Mouse (Mus musculus) spleen, postnatal 4 days (tissue): ENCODE data around the gene Gabbr2.

ENCODE experiments used
- DNase-seq, 2 experiments: peaks; one replicate each; pipeline ENCODE4 v3.0.0; 2022; ENCODE audit warnings: low spot score in 2 of 2

The Gabbr2 gene

DNA sequence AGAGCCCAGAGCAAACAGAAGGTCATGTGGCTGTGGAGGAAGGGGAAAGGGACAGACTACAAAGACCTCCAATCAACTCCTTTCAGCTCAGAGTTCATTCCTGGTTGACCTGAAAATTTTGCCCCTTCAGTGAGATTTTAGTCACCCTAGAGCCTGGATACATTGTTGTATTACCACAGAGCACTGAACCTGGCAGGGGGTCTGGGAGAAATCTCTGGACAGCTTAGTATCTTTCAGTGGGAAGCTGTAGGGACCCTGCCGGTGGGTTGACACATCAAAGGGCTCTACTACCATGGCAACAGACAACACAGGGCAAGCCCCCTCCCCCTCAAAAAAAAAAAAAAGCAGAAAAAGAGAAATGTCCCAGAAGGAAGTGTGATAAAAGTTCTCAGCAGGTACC lies 275.3 kb downstream of the Gabbr2 start:
- no peak for DNase-seq

DNA sequence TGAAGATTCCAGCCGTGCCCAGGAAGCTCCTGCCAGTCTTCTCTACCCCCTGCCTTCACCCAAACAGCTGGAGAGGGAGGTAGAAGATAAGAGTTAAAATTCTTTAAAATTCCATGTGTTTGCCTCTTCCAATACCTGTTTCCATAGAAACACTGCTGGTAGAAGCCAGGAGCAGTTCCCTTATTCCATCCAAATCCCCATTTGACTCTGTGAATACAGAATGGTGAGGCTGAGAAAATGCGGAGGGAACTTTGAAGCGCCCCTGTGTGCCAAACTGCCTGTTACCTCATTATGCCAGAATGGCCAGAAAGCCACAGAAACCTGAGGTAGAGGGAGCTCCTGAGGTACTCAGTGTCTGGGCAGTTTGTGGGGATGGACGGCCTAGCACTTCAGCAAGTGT lies 281.1 kb downstream of the Gabbr2 start:
- no peak for DNase-seq

DNA sequence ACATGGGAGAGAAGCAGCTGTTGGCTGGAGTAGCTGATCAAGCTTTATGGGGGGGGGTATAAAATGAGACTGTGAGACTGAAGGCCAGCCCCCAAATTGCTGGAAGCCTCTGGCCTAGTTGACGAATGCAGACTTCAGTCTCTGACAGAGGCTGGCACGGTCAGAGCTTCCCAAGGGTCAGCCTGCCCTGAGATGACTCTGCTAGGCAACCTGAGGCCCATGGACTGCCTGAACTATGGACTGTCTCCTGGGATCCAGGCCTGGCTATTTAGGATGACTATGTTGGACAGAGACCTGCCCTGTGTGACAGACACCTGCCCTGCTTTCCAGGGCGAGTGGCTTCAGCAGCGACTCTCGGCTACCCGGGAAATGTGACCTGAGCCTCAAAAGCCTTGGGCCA lies 281.7 kb downstream of the Gabbr2 start:
- DNase-seq: no peak

DNA sequence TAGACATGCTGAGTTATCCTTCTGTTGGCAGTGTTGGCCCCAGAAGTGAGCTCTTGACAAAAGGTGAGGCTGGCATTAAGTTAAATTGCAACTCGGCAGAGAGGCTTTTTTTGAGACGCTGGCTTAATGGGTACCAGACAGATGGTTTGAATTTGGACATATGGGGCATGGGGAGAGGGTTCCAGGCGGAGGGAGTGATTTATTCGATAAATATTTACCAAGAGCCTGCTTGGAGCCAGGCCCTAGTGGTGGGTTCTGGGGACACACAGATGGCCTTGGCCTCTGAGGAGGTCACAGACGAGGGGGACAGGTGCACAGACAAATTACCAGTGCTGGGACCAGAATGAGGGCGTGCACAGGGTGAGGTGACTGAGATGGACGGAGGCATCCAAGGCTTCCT lies 282.2 kb downstream of the Gabbr2 start:
- no peak for DNase-seq

DNA sequence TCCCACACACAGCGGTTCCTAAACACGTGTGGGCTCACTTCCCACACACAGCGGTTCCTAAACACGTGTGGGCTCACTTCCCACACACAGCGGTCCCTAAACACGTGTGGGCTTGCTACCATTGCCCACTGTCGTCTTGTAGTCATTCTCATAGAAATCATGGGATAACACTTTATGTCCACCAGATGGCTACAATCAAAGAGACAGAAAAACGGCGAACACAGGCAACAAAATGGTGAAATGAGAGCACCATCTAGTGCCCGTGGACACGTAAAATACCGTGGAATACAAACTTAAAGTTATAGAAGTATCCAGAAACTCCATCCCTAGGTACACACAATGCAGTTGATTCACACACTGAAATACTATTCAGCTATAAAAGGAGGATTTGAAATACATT lies 285.9 kb downstream of the Gabbr2 start:
- DNase-seq: no peak

DNA sequence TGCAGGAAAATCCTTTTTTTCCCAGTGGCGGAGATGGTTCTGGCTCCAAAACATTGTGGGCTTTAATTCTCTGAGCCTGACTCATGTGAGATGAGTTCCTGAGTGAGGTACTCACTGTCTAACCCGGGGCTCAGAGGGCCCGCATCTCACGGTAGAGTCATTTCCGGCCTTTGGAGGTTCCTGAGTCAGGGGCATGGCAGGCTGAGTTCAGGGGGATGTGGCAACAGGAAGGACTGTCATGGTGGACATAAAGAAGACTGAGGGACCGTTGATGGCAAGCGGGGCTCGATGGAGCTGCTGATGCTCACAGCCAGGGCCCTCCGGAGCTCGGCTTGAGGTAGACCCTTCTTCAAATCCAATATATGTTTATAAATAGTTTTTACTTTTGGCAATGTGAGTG lies 288.5 kb downstream of the Gabbr2 start:
- no peak for DNase-seq

DNA sequence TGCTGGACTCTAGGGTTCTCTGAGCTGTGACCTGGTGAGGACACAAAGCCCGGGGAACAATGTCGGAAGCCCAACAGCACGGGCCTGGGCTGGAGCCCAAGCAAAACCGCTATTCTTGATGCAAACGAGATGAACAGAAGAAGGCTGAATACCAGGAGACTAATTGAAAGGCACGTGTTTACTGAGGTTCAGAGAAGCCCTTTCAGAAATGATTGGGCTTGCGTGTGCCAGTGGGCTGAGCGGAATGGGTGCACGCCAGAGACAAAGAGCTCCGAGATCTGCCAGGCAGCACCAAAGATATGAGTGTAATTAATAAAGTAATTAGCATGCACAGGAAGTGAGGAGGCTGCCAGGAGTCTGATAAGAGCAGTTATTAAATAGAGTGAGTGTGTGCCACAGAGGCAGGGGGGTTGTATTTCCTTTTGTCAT lies 291.4 kb downstream of the Gabbr2 start:
- DNase-seq: no peak

DNA sequence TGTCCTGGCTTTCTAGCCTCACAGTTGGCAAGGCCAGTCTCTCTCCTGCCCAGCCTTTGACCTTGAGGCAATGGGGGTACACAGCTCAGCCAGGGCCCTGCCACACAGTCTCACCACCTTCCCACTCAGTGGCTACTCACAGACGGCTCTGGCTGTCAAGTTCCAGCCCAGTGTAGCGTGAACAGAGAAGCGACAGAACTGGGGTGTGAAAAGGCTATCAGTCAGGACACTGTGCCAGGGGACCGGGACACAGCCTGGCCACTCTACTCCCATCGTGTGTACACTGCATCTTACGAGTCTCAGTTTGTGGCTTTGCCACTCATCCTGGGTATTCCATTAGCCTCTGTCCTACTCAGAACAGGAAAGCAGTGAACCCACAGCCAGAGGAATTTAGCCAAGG lies 295.2 kb downstream of the Gabbr2 start:
- DNase-seq: no peak

DNA sequence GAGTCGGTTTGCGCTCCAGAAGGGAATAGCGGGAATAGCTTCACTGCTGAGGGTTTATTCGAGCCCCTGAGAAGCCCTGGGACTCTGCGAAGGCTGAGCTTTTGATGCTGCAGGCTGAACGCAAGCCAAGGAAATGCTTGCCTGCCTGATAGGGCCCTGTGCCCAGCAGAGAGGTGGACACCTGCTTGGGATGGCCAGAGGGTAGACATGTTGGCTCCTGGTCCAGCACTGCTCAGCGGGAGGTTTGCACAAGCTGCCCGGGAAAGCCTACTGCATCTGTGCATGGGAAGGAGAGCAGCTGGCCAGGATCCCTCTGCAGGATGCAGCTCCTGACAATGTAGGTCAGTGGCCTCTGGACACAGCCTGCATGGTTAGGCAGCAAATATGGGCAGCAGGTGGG lies 301.1 kb downstream of the Gabbr2 start:
- DNase-seq: no peak

DNA sequence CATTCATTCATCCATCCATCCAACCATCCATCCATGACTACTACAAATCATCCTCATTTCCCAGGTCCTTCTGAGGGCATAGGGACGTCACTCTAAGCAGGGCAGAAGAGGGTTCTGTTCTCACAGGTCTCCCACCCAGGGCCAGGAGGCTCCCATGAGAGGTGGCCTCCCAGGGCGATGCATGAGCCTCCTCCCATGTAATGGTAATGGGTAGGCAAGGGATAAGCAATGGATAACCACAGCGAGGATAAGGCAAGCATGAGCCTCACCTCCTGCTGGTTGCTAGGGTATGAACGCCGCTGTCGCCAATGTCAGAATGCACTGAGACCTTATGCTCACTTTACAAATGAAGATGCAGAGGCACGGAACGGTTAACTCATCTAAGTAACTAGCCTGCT lies 301.7 kb downstream of the Gabbr2 start:
- DNase-seq: no peak

DNA sequence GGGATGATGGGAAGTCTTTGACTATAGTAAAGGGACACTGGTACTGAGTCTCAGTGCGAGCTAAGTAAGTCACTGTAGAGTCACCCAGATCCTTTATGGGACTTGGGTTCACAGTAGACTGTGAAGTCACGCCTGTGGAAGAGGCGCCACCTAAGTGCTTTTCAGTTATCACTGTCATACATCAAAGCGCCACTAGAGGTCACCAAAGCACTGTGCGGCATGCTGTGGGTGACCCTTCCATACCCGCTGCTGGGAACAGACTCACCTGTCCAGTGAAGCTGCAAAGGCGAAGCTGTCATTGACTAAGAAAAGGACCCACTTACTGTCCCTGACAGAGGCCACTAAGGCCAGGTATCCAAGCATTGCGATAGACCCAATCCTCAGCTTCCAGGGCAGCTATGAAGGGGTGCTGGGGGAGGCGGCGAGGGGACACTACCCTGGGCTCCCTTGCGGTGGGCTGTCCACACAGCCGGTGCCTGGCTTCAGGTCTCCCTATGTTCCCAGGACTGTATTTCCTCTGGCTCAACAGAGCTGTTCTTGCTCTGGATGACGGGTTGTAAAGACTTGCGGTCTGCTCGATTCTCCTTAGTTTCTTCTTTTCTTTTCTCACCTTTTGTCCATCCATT lies 302.2 kb downstream of the Gabbr2 start:
- DNase-seq: peak; percentile 62 to 86

DNA sequence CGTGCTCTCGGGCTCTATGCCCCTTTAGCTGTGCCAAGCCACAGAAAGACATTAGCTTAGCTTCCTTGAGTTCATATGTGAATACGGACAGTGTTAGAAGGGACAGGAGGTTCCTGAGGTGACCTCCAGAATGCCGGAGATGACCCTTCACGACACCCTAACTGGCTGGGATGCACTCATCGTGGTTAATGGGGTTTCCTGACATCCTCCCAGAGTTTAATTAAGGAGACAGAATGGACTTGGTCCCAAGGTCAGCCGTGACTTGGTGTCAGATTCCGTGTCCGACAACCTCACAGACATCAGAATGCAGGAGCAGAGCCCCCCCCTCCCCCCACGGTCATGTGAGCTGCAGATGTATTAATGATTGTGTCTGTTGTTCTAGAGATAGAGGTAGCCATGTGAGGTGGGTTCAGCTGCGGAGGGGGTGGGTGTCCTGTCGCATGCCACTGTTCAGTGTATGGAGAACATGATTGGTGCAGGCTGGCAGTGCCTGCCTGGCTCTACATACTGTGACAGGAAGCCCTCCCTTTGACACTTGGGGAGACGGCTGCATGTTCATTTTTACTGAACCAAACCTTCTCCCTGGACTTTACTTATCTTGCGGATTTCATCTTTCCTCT lies 303.4 kb downstream of the Gabbr2 start:
- DNase-seq: no peak

DNA sequence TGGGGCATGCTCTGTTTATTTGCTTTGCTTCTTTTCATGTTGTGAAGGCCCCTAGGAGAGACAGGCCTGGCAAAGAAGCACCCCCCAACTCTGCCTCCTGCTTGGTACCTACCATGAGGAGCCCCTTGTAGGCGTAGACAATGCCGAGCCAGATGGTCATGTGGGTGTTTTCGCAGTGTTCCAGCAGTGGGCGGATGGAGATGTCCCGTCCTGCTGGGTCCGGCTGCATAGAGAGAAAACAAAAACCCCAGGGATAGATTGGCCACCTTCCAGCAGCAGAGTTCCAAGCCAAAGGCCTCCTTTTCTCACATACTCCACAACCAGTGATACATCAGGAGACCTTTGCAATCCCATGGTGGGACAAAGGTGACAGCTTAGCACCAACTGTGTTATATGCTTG lies 307.5 kb downstream of the Gabbr2 start:
- DNase-seq: no peak

DNA sequence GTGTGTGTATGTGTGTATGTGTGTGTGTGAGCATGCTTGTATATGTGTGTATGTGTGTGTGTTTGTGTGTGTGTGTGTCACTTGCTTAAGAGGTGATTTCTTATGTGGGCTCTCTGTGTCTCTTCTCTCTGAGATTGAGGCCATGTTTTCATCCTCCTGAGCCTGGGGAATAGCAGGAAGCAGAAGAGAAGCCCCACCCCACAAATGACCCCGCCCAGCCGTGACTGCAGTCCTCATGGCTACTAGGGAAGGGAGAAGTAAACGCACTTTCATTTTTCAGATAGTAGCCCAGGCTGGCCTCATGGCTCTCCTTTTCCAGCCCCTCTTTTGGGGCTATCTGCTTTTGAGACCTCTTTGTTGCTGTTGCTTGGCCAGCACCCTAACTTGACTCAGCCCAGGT lies 315.0 kb downstream of the Gabbr2 start:
- DNase-seq: no peak

DNA sequence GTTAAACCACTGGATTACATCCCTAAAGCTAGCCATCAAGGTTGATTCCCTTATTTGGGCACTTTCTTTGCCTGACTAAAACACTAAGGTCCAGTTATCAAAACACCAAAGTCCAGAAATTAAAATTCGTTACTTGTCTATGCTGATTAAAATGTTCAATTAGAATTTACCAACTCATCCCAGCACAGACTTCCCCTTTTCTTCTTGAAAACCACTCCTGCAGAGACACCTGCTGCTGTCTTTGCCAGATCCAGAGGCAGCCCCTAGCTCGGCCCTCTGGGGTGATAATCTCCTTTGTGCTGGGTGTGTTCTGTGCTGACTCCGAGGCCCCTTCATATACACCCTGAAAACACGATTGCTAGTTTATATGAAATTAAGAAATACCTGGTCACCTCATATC lies 315.7 kb downstream of the Gabbr2 start:
- no peak for DNase-seq

DNA sequence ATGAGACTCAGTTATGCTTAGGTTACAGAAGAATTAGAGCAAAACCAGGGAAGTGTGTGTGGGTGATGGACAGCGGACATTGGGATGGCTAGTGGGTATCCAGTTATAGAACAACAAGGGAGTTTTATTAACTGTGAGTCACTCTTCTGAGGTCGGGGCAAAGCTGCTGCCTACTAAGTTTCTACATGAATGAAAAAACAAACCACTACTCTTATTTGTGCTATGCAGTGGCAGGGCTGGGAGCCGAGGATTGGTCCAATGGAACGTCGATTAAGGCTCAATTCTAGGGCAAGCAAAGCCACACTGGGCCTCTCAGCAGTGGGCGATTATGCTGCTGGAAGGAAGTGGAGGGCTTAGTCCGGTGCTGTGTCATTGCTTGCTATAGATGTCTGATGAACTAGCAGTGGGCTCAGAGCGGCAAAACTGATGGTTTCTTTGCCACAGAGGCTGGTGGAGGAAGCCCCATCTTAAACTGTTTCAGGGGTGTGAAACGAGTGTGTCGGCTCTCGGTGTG lies 316.3 kb downstream of the Gabbr2 start:
- no peak for DNase-seq

DNA sequence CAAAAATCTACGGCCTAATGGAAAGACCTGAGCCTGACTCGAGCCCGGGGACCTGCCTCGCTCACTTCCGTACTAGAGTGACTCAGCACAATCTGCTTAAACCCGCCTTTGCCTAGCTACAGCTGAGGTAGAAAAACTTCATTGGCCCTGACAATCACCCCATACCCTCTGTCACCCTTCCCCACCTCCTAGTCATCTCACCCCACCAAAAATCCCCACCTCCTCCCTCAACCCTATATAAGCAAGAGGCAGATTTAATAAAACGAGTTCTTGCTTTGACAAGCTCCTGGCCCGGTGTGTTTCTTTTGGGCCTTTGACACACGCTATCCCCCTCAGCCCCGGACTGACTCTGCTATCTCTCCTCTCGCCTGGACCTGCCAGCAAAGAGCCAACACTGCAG lies 323.1 kb downstream of the Gabbr2 start:
- no peak for DNase-seq

DNA sequence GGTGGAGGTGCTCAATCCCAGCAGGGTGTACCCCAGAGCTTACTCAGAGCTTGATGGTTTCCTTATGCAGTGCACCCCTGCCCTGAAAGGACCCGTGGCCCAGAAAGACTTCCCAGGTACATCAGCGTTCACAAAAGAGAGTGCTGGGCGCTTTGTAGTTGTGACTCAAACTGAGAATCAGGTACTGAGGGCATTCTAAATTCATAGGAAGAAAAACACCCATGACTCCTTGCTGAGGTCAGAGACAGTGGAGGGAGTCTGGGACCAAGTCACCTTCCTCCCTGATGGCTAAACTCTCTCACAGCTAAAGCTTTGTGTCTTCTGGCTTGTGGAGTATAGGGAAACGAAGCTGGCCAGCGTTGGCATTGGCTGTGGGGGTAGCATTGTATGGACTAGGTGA lies 325.3 kb downstream of the Gabbr2 start:
- no peak for DNase-seq

DNA sequence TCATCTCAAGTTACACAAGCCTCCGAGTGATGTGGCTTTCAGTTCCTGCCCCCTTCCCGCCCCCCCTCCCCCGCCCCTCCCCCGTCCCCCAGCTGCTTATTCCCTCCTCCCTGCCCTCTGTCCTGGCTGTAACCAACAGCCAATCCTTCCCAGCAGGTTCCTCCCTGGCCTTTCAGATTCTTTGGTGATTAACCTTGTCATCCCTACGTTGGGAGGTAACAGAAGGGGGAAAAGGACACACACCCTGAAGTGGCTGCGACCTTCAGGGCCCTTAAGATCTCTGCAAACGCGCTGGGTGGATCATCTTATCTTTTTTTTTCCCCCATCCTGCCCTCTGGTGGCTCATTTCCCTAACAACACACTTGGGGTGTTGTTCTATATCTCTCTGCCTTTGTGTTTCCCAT lies 326.3 kb downstream of the Gabbr2 start:
- DNase-seq: peak in 1 of 2 experiments; percentile 35

DNA sequence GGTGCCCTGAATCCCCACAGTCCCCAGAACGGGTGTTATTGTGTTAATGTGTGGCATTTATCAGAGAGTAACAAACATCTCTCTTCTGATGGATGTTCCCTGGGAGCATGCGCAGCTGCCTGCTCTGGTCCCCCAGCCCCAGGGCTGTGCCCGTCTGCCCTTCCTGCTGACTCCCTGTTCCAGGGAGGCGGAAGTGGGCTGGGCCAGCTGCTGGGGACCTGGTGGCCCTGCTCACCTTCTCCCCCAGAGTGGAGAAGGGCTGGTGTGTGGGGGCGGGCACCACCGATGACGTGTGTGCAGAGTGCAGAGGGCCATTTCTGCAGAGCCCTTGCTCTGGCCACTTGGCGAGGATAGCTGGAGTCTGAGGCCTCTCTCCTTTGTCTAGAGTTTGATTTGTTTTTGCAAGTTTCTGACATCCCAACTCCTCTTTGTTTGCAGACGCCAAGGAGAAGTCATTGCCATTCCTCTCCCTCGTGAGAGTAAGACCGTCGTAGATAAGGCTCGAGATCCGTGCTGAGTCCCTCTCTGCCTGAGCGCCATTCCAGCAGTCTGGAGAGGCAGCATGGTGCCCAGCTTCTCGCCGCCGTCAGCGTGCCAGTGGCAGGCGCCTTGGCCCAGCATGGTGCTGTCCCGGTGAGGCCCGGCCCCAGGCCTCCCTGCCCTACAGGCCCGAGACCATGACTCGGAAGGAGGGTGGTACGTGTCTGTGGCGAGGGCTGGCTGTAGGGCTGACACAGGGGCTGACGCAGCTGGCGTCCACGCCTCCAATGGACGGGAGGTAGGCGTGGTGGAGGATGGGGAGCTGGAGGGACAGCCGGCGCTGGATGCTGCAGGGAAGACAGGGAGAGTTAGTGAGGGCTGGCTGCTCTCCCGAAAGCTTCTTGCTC lies 327.3 kb downstream of the Gabbr2 start:
- DNase-seq: no peak

DNA sequence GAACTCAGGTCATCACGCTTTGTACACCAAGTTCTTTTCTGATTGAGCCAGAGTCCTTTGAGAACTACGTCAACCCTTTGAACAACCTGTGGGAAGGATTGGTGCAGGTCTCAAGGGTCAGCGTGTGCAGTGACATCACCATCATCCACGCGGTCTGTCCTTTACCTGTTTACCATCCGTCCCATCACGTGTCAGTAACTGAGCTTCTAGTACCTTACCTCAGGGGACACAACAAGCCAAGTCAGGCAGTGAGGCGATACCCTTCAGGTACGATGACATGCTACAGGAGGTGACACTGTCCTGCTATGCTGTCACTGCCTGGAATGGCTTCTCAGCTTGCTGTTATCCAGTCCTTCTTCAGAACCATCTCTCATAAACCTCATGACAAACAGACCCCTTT lies 330.2 kb downstream of the Gabbr2 start:
- no peak for DNase-seq

DNA sequence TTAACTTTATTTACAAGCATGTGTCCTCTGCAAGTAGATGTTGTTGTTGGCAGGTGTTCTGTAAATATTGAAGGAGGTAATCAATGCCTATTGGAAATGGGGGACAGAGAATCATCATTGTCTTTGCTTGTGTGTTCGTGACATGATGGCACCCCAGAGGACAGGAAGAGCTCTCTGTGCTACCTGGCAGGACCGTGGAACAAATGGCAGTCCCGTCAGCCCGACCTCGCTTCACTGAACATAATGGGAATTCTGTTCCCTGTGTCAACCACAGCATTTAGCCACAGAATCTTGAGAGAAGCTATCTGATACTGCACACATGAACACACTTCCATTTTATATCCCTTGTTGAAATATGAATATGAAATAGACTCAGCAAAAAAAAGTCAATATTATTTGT lies 332.7 kb downstream of the Gabbr2 start:
- no peak for DNase-seq

DNA sequence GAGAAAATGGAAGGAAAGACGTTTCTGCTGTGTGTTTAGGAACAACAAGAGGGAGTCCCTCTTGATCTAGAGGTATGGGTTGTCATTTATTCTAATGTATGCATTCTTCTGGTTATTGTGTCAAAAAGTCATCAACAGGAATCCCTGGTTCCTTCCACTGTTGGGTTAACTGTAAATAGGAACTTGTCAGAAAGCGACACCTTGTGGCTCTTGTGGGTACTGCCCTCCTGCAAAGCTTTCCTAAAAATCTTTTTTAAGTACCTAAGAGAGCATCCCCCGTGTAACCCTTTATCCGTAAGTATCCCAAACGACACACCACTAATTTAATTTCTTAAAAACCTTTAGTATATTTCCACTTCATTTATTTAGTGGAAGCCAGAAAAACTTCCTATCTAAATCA lies 334.6 kb downstream of the Gabbr2 start:
- peak; percentile 69 to 88 for DNase-seq
